Mouse (Mus musculus) heart, postnatal 10 days (tissue): ENCODE data around the gene Bclaf3. TPM values are rescaled to one million over a fixed set of nuclear protein-coding genes. Genes with fewer than 3 reads are reported as not detected.

ENCODE experiments used
- DNase-seq, 2 experiments: peaks; one replicate each; pipeline ENCODE4 v3.0.0; 2021
- intact Hi-C: fragments of 180-260 bp; cut with DNase I; formaldehyde crosslinking; loops from one replicate; pipeline ENCODE4 v1.15.1; 2025
- total RNA-seq, 2 experiments: library from RNA; stranded (reverse); gene quantifications; 2 replicates each; pipeline ENCODE4 v1.2.3; 2021

Bclaf3 gene
- total RNA-seq, 2 experiments from 2014 or later: 4.2 to 4.6 TPM

- intact Hi-C loops: loop anchor here (1.0 to 5.0 kb wide), 6 partner anchors 81 to 491 kb away; no protein-coding TSS in a partner anchor
- DNase-seq: peak; percentile 41 to 45
Measured at GRCm38 (mm10) chrX:159626208-159626906, 99.9 kb downstream of the Bclaf3 start.

GRCm38 (mm10) chrX:159626907-159627587 lies 100.6 kb downstream of the Bclaf3 start, which contains the start of gene Sh3kbp1:
Gene Sh3kbp1 (plus strand): TSS chrX:159627272.
- intact Hi-C loops: loop anchor here (1.0 to 5.0 kb wide), 6 partner anchors 80 to 490 kb away; no protein-coding TSS in a partner anchor
- peak; percentile 73 to 78 for DNase-seq

GRCm38 (mm10) chrX:159627588-159628566 lies 101.4 kb downstream of the Bclaf3 start:
- intact Hi-C loops: loop anchor here (2.0 to 5.0 kb wide), 4 partner anchors 79 to 489 kb away; no protein-coding TSS in a partner anchor
- peak; percentile 15 to 32 for DNase-seq

GRCm38 (mm10) chrX:159628629-159629028 lies 102.1 kb downstream of the Bclaf3 start:
- no peak for DNase-seq
- intact Hi-C loops: loop anchor here (5.0 kb wide), 3 partner anchors 79 to 489 kb away; no protein-coding TSS in a partner anchor

- intact Hi-C loops: loop anchor here (5.0 kb wide), 3 partner anchors 78 to 488 kb away; no protein-coding TSS in a partner anchor
- no peak for DNase-seq
Measured at GRCm38 (mm10) chrX:159629203-159629602, 102.7 kb downstream of the Bclaf3 start.

GRCm38 (mm10) chrX:159638500-159639227 lies 112.2 kb downstream of the Bclaf3 start:
- DNase-seq: no peak
- intact Hi-C loops: no loop called here

- DNase-seq: no peak
- intact Hi-C loops: no loop called here
Measured at GRCm38 (mm10) chrX:159639991-159640390, 113.5 kb downstream of the Bclaf3 start.

Other genes with a start within 250 kb of the Bclaf3 start
- 10 to 100 TPM; 98.4 to 99.3 TPM for gene Eif1ax, start 154.5 kb upstream of the Bclaf3 start, total RNA-seq
- 1 to 10 TPM in 1 of 2 experiments, under 1 TPM in 1; 0.93 to 1.4 TPM for gene Map7d2, start 112.1 kb upstream of the Bclaf3 start, total RNA-seq
- 100 to 1,000 TPM; 214 to 218 TPM for gene Sh3kbp1, start 100.6 kb downstream of the Bclaf3 start, total RNA-seq